Mouse (Mus musculus) bone marrow macrophage, adult 2 months (primary cell): ENCODE results near the gene Cela1. TPM values are rescaled to one million over a fixed set of nuclear protein-coding genes. Genes with fewer than 3 reads are reported as not detected.

ENCODE experiments used
- H3K27ac ChIP-seq: 2 replicates; pipeline ENCODE4 v1.5.1; 2012; ENCODE audit warnings: low read depth, low read length; ENCODE audit not compliant: insufficient read depth
- H3K4me1 ChIP-seq: 2 replicates; pipeline ENCODE4 v1.6.1; 2012; ENCODE audit warnings: low read length; ENCODE audit not compliant: control insufficient read depth, insufficient read depth
- H3K4me3 ChIP-seq: 2 replicates; pipeline ENCODE4 v1.5.1; 2012; ENCODE audit warnings: mild to moderate bottlenecking, low read length, moderate library complexity; ENCODE audit not compliant: insufficient read depth
- CTCF ChIP-seq: IDR thresholded peaks from 2 replicates; pipeline ENCODE4 v1.5.1; 2012; ENCODE audit warnings: low read depth, mild to moderate bottlenecking, low read length, moderate library complexity
- POLR2A ChIP-seq: IDR thresholded peaks from 2 replicates; pipeline ENCODE4 v1.6.1; 2012; ENCODE audit warnings: mild to moderate bottlenecking, low read depth, low read length, borderline replicate concordance
- polyA plus RNA-seq: library from polyadenylated mRNA; stranded (reverse); fragments of >200 nt; gene quantifications from 2 replicates; pipeline ENCODE4 v1.2.4, GENCODE M21; 2012; ENCODE audit not compliant: missing spikeins, insufficient read depth, insufficient read length

Cela1 gene
- polyA plus RNA-seq, 1 experiment: 4.9 TPM

DNA sequence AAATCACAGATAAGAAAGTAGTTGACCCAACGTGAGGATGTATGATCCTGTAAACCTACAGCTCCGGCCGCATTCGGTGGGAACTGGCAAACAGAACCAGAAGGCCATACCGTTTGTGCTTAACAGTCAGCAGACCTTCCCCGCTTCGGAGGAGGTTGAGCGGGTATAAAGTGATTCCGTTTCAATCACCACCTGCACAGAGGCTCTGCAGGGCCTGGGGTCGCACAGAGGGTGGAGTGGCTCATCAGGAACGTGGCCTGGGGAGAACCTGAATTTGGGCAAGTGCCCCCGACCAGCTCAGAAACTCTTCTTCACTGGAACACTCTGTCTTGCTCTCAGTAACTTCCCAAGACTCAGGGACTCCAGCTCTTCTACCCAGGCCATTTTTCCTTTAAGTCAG lies 20.9 kb downstream of the Cela1 start:
- TF ChIP-seq CTCF (no peak), POLR2A (no peak)
- peak overlapping the region; percentile 77 for H3K27ac ChIP-seq
- H3K4me3 ChIP-seq: peak overlapping the region; percentile 34
- H3K4me1 ChIP-seq: peaks cover 58% of the 10 kb centered on the region

GRCm38 (mm10) chr15:100666219-100666696 lies 21.5 kb downstream of the Cela1 start:
- H3K4me1 ChIP-seq: peaks cover 58% of the 10 kb centered on the region

DNA sequence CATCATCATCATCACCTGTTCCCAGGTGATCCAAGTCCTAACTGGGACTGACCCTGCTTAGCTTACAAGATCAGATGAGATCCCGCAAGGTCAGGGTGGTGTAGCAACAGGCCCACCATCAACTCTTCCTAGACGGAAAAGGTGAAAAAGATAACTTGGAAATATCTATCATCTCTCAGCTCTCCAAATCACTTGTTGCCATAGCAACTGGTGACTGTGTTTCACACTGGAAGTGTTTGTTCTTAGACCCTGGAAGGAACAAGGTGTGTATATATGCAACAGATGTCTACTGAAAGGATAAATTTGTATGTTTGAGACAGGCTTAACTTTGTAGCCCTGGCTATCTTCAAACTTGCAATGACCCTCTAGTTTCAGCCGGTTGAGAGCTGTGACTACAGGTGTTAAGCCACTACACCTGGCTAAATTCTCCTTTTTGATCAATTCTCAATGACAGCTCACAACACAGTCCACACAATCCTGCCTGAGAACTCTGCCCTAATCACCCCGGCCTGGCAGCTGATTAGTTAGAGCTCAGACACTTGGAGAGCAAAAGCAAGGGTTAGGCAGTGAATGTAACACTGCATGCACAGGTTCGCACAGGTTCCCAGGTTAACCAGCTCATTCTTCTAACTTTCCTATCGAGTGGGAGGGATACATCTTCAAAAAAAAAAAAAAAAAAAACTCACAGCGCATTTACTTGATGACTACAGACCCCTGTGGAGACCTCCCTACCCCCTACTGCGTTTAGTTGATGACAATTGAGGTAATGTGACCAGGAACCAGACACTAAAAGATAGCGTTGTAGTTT lies 22.1 kb downstream of the Cela1 start:
- Histone ChIP-seq H3K27ac (peak overlapping the region; percentile 77), H3K4me1 (peaks cover 62% of the 10 kb centered on the region), H3K4me3 (peak overlapping the region; percentile 44)
- TF ChIP-seq CTCF (no peak), POLR2A (no peak)

More at GRCm38 (mm10) chr15:100666219-100666696, 21.5 kb downstream of the Cela1 start:
- no peak for TF ChIP-seq POLR2A
- no peak for TF ChIP-seq CTCF
- Histone ChIP-seq H3K27ac (peak overlapping the region; percentile 77), H3K4me3 (peak overlapping the region; percentile 44)

DNA sequence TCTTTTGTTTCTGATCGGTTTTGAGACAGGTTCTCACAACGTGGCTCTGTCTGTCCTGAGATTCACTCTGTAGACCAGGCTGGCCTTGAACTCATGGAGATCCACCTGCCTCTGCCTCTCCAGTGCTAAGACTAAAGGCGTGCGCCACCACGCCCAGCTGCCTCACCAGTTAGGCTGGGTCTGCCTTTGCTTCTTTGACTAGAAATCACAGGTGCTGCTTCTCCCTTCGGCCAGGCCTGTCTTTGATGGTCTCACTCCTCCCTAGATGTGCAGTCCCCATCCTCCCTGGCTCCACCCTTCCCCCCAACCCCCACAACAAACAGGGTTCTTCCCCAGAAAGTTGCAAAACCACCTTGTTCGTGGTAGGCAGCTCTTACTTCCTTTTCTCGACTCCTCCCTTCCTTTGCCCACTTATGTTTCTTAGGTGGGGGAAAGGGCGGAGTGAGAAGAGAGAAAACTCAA lies 22.9 kb downstream of the Cela1 start:
- TF ChIP-seq POLR2A: no peak
- no peak for TF ChIP-seq CTCF
- H3K27ac ChIP-seq: peak overlapping the region; percentile 77
- H3K4me3 ChIP-seq: no peak overlapping the region
- peaks cover 69% of the 10 kb centered on the region for H3K4me1 ChIP-seq

DNA sequence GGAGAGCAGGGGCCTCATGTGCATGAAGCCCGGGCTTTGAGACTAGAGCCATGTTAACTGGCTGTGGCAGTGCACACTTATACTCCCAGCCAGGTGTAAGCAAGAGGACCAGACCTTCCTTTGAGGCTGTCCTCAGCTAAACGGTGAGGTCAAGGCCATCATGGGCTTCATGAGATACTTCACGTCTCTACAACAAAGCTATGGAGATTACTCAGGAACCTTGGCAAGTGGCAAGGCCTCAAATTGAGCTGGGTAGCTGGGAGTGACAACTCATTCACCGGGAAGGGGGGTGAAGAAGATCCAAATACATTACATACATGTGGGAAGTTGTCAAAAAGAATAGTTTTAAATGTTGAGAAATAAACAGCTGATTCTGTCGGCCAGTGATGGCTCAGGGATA lies 26.9 kb downstream of the Cela1 start:
- H3K4me1 ChIP-seq: peaks cover 44% of the 10 kb centered on the region
- no peak overlapping the region for H3K4me3 ChIP-seq
- no peak overlapping the region for H3K27ac ChIP-seq
- TF ChIP-seq POLR2A (no peak), CTCF (no peak)

DNA sequence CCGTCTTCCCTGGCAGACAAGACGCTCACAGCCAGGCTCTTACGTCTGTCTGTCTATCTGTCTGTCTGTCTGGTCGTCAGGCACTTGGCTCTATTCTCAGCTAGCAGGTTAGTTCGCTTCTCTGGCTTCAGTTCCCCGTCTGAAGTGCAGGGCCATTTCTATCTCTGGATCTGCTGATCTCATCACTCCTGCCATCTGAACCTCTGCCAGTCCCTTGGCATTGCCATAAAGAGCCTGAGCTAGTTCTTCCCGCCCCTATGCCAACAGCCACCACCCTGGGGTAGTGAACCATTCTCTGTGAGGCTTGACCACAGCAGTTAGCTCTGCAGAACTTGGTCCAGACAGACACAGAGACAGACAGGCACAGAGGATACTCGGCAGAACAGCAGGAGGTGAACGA lies 27.4 kb downstream of the Cela1 start:
- Histone ChIP-seq H3K27ac (no peak overlapping the region), H3K4me3 (no peak overlapping the region), H3K4me1 (peaks cover 39% of the 10 kb centered on the region)
- TF ChIP-seq POLR2A (no peak), CTCF (no peak)

GRCm38 (mm10) chr15:100655201-100655600 lies 32.5 kb downstream of the Cela1 start:
- H3K4me1 ChIP-seq: peaks cover 5% of the 10 kb centered on the region
- TF ChIP-seq POLR2A (no peak), CTCF (no peak)
- H3K4me3 ChIP-seq: no peak overlapping the region
- no peak overlapping the region for H3K27ac ChIP-seq

DNA sequence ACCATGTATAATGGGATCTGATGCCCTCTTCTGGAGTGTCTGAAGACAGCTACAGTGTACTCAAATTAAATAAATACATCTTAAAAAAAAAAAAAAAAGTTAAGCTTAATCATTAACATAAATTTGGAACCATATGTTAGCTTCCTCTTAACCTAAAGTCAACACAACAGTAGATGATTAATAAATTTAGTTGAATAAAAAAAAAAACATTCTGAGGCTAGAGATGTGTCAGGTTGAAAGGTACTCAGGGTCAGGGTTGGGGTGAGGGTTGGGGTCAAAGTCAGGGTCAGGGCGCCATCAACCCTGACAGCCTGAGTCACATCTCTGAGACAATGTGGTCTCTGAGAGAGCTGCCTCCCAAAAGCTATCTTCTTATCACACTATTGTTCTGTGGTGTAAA lies 33.5 kb downstream of the Cela1 start:
- Histone ChIP-seq H3K4me3 (no peak overlapping the region), H3K27ac (no peak overlapping the region), H3K4me1 (no peaks in the 10 kb centered on the region)
- TF ChIP-seq POLR2A (no peak), CTCF (no peak)

DNA sequence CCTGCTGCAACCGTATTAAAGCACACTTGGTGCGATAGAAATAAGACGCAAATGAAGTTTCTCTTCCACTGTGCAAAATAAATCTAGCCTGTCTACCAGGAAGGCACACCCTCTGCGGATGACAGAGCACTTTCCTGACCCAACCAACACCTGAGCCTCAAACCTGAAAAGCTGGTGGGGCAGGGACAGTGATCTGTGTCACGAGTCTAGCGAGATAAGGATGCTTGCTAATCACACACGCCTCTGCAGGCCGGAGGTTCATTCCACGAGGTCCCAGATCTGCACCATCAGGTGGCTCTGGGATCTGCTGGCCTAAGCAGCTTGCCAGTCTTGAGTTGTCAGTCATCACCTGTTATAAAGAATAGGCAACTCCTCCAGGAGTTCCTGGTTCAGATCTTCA lies 36.1 kb downstream of the Cela1 start:
- Histone ChIP-seq H3K4me1 (no peaks in the 10 kb centered on the region), H3K4me3 (no peak overlapping the region), H3K27ac (no peak overlapping the region)
- TF ChIP-seq CTCF (no peak), POLR2A (no peak)

GRCm38 (mm10) chr15:100650111-100650510 lies 37.6 kb downstream of the Cela1 start:
- Histone ChIP-seq H3K4me1 (no peaks in the 10 kb centered on the region), H3K4me3 (no peak overlapping the region), H3K27ac (no peak overlapping the region)
- TF ChIP-seq POLR2A (no peak), CTCF (no peak)
